Mouse (Mus musculus) CH12F3 (cell line): ENCODE results near the gene Unc45a.

Source experiments
- in situ Hi-C: fragments of 300-500 bp; cut with MboI; formaldehyde crosslinking; loops from 2 replicates; pipeline ENCODE4 v1.14.3; 2020; ENCODE audit warnings: low sequenced_read_pairs

The Unc45a gene

DNA sequence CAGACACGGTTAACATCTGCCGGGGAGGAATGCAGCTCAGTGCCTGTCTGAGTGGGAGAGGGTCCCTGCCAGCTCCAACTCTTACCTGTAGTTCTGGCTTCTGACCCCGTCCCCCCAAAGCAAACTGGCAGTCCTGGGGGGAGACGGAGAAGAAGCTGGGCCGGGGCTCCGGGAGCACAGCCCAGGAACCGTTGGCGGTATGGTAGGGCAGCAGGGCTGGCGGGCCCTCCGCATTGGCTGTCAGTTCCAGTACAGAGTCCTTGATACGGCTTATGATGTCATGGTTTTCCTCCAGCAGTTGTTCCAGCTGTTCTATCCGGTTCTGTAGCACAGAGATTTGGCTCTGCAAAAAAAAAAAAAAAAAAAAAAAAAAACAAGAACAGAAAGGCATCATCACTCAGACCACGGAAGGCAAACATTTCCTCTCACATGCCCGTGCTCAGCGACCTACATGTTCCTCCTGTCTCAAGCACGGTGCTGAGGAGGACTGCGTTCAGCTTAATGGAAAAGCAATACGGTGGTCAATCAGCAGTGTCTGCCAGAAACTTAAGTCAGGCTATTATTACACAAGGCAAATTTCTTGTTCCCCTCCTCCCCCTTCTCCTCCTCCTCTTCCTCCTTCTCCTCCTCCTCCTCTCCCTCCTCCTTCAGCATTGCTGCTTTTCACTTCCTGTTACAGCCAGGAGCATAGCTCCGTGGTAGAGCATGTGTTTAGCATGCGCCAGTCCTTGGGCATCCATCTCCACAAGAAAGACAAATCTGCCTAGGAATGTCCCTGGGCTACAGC lies 28.0 kb upstream of the Unc45a start:
- in situ Hi-C loops: no loop called here

DNA sequence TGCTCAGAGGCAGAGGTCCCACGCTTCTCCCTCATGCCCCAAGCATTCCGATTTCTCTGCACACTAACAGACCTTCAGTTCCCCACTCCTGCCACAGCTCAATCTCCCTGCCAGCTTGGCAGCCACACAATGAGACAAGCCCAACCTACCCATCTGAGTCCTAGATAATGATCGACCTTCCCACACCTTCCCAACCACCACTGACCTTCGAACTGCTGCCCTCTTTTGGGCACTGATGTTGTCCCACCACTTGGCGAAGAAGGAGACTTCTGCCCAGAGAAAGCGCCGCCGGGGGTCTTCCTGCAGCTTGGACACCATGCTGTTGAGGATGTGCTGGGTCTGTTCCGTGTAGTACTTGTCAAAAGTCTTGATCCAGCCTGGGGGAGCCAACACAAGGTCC lies 27.2 kb upstream of the Unc45a start:
- in situ Hi-C loops: no loop called here

DNA sequence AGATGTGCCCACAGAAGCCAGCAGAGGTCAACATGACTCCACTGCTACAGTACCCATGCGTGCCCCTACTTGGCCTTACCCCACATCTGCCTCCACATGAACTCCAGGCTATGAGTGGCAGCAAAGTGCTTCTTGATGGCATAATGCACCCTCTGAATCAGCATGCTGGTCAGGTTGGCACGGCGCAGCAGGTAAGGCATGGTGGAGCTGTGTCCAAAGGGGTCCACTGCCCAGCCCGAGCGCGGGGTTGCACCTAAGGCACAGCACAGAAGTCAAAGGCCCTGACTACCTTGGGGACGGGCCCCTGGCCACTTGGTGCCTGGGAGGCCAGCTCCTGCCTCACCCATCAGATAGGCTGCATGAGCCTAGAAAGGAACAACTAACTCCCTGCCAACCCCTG lies 26.4 kb upstream of the Unc45a start:
- in situ Hi-C loops: no loop called here

DNA sequence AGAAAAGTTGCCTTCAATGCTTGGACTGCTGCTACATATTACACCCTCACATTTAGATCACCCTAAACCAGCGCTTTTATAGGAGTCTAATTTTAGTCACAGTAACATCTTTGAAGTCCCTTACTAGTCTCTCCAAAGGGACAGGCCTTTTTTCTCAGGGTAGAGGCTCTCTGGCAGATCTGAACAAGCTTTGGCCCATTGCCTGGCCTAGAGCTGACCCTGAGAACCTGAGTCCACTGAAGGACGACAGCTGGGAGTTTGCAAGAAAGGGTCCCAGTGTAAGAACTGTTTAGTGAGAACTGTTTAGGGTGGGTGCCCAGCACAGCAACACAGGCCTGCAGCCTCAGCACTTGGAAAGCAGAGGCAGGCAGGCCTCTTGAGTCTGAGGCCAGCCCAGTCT lies 25.0 kb upstream of the Unc45a start:
- in situ Hi-C loops: no loop called here

DNA sequence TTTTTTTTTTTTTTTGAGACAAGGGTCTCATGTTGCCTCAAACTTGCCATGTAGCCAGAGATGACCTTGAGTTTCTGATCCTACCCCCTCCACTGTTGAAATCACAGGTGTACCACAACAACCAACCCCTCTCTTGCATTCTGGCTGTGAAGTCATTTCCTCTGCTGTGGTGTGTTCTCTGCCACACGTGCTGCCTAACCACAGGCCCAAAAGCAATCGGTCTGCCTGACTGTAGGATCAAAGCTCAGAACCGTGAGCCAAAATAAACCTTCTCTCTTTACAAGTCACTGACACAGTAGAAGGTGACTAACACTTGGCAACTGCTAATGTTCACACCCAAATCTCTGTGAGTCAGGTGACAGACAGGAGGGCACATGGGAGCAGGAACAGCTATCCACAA lies 19.6 kb upstream of the Unc45a start:
- in situ Hi-C loops: no loop called here

DNA sequence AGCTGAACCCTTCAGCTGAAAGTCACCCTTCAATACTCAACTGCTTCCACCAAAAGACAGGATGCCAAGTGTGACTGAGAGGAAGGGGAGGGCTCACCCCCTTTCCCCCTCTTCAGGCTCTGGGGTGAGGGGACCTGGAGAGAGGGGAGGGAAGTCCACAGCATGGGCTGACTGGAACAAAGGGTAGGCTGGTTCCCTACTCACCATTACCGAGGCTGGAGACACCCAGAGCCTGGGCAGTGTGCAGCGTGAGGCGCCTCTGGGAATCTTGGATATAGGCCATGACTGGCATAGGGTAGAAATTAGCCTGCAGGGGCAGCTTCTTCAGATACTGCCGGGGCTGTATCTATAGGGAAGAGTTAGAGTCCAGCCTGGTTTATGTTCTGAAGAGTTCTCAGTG lies 17.2 kb upstream of the Unc45a start:
- in situ Hi-C loops: no loop called here

DNA sequence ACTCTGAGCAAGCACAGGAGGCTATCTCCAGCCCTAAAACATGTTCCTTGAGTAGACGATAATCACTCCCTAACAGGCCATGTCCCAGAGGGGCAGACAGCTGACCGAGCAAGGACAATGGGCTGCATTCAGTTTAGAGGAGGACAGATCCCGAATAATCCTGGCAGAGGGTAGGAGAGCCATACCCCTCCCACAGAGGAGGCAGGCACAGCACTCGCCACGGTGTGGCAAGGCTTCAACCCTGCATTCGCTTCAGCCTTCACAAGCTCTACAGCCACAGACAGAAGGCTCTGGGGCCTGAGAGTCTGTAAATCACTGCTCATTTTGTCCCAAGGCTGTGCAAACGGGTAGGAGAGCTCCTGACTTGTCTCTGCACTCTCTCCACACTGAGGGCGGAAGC lies 16.4 kb upstream of the Unc45a start:
- in situ Hi-C loops: no loop called here

DNA sequence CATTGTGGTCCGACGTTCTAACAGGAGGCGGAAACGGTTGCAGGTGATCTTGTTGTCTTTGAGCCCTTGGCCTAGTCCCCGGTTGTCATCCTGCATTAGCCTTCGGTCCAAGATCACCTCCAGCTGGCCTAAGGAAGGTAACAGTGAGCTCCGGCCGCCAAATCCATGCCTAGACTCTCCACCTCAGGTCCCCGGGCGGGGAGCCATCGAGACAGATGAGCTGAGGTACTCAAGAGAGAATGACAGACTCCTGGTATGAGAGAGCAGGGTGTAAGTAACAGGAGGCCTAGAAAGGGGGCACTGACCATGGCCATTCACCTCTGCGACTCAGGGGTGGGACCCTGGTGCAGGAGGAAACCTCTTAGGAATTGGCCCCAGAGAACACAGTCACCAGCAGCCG lies 15.5 kb upstream of the Unc45a start:
- in situ Hi-C loops: no loop called here

DNA sequence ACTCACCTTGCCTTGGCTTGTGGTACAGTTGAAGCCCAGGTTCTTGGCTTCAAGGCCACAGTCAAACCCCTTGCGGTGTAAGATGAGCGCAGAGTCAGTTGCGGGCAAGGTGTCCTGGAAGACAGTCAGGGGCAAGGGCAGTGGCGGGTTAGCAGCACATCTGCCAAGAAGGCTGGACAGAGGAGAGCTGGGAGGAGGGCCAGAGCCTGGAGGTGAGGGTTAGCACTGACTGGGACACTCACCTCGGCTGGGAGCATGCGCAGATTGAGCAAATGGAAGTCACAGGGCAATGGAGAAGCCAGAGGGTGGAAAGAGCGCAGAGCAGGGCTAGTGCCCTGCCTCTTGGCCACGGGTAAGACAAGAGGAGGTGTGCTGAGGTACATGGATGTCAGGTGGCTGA lies 12.1 kb upstream of the Unc45a start:
- in situ Hi-C loops: no loop called here

DNA sequence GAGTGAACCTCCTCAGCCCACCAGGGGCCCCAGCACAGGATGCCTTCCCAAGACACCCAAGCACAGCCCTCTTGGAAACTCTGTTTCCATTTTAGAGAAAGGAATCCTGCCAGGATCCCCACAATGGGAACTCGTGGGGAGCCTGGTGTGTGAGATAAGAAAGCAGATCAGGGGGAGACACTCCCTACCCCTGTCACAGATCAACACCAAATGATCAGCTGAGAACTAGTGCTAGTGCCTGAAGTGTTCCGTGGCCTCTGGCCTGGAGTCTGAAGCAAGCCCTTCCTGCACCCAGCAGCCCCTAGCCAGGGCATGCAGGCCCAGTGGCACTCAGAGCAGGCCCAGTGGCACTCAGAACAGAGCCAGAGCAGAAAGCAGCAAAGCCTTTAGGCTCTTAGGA lies 10.0 kb upstream of the Unc45a start:
- in situ Hi-C loops: no loop called here

DNA sequence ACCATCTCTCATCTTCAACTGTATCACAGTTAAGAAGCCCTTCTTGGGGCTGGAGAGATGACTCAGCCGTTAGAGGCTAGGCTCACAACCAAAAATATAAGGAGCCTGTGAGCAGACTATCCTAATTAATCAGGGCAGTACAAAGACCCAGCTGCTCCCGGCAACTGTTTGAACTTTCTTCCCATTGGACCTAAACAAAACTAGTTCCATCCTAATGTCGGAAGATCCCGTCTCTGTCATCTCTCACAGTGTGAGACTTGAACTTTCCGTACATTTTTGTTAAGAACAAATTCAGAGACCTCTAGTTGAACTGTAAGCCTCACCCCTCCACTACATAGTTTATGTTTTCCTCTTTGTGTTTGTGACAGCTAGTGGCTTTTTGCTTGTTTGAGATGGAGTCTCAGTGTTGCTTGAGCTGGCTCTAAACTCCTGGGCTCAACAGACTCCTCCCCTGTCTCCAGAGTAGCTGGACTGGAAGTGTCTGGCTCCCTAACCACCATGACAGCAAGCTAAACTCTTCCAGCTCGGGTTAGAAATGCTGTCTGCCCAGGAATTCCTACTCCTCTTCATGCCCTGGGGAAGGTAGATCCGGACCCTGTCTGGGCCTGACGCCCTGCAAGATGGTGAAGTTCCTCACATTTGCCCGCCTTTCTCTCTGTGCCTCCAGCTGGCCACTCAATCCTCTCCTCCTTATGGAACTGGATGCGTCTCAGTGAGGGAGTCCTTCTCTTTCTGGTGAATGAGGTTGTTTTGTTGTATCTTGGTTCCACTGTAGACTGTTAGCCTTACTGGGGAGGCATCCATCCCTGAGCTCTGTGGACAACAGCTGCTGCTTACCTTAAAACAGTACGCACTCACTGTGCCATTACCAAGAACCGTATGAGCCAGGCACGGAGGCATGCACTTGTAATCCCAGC lies 7.1 kb upstream of the Unc45a start:
- in situ Hi-C loops: no loop called here

DNA sequence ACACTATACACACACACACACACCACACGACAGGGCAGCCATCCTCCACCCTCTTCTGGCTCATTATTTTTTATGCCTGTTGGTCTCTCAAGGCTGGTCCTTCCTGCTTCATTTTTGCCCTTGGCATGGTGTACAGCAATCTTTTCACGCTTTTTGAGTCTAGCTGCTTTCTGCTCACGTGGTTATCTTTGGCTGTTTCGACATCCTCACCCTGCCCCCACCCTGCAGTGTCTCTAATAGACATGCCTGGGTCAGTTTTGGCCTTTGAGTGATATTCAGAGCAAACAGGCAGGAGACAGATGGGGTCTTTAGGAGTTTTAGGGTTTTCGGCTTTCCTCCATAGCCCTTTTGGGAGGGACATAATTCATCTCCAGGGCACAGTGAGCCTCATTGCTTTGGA lies 6.0 kb upstream of the Unc45a start:
- in situ Hi-C loops: no loop called here

DNA sequence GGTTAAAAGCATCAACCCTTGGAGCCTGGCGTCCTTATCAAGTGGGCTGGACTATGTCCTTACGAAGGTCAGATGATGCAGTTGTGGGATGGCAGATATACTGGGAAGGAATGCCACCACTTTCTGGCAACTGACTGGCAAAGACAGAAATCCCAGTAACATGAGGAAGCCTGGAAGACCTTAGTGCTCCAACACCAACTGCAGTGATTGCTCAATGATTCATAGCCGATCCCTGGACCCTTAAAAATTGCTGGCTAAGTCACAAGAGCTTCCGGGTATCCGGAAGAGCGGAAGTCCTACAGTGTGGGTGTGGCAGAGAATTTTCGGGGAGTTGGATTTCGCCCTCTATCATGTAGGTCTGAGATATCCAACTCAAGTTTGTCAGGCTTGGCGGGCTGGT lies 5.4 kb upstream of the Unc45a start:
- in situ Hi-C loops: no loop called here

DNA sequence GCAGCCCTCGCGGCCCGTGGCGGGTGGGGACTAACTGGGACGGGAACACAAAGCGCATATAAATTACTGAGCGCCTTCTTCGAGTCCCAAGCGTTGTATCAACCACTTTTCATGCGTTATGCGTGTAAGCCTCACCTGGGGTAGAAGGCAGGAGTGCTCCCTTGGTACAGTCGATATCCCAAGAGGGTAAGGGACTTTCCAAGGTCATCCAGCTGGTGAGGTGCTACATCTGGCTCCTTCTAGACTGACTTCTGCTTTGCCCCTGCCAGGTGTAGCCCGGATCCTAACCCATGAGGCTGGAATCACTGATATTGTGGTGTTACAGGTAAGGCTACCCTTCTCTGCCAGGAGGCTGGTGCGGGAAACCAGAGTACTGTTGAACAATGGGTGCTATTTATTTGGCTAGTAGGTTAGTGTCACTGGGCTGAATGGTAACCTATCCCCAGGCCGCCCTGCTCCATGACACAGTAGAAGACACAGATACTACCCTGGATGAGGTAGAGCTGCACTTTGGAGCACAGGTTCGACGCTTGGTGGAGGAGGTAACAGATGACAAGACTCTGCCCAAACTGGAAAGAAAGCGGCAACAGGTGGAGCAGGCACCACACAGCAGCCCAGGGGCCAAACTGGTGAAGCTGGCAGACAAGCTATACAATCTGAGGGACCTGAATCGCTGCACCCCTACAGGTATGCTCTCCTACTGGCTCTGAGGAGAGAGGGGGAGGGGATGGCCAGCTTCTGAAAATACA lies 2.6 kb upstream of the Unc45a start:
- in situ Hi-C loops: no loop called here

DNA sequence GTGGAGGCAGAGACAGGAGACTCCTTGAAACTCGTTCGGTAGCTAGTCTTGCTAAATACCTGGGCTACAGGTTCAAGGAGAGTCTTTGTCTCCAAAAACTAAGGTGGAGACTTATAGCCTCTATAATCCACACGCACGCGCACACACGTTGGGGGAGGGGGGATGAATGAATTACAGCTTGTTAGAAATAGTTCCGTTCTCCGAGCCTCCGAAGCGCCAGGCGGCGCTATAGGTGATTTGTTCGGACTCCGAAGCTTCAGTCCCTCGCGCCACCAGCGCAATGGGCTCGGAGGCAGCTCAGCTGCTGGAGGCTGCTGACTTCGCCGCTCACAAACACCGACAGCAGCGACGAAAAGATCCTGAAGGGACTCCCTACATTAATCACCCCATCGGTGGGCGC lies 2.1 kb upstream of the Unc45a start, which contains the start of gene Hddc3:
Gene Hddc3 (plus strand): TSS at position 247 of the 400 bp plus-strand sequence.
- in situ Hi-C loops: no loop called here

DNA sequence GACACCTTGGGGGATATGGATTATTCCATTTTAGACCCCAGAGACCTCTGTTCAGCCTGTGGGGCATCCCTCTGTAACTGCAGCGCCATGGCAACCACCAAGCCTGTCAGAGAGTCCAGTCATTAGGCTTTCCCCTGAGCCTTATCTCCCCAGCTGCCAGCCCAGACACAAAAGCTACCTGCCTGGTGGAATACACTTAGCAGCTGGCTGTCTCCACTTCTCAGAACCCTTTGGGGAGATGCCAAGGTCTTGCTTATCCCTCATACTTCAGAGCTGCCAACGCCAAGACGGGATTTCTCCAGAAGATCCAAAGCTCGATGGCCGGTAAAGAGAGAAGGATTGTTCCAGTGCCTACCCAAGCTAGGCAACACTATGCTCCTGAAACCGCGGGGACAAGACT lies 988 bp upstream of the Unc45a start:
- in situ Hi-C loops: no loop called here

DNA sequence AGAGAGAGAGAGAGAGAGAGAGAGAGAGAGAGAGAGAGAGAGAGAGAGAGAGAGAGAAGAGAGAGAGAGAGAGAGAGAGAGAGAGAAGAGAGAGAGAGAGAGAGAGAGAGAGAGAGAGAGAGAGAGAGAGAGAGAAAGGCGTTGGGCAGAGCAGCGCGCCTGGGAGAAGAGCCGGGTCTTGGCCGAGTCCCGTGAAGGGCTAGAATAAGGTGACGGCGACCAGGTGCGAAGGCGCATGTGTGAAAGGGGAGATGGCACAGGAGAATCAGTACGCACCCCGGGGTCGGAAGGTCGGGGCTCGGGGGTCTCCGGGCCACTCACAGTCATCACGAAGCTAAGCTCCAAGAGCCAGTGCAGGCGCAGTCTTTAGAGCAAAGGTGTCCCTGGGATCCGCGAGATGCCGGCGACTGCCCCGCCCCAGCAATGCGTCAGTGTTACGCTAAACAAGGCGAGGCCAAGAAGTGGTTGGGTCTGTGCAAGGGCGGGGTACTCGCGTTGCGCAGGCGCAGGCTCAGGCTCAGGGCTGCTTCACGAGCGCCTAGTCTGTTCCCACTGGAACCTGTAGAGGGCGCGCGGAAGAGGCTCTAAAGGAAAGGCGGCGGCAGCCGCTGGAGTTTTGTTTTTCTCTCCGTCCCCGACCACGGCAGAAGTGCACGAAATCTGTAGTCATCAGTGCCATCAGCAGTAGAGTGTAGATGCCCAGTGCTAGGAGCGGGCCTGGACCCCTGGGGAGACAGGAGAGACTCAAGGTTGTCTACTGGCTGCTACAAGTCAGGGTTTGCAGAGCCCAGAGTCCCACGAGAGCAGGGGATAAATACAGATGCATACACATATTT lies 794 bp downstream of the Unc45a start:
- in situ Hi-C loops: no loop called here

DNA sequence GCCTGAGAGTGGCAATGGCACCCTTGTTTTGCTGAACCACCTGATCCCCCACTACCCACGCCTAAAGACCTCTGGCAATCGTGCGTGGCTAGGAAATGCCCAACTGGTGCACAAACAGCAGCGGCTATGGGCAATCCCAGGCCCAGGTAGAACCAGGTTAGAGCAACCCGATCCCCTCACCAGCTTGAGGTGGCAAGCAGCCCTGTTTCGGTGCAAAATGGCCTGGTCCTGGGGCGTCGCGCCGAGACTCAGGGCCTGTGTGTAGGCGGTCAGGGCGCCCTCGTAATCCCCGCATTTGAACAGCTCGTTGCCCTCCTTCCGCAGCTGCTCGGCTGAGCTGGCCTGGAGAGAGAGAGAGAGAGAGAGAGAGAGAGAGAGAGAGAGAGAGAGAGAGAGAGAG lies 1.4 kb downstream of the Unc45a start:
- in situ Hi-C loops: no loop called here

DNA sequence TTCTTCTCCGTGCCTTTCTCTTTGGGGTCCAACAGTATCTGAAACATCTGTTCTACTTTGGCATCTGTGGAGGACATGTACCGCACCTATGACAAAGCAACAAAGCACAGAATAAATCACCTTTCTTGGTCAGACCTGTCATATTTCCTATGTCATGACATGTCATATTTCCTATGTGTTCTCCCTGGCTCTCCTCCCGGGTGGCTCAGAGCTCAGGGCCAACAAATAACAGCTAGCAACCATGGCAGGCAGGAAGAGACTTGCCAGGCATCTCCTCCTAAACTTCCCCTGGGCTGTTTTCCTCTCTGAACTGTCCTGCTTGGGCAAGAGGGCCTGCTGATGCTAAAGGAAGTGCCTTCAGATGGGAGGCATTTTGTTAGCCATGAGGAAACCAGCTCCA lies 3.9 kb downstream of the Unc45a start:
- in situ Hi-C loops: no loop called here

DNA sequence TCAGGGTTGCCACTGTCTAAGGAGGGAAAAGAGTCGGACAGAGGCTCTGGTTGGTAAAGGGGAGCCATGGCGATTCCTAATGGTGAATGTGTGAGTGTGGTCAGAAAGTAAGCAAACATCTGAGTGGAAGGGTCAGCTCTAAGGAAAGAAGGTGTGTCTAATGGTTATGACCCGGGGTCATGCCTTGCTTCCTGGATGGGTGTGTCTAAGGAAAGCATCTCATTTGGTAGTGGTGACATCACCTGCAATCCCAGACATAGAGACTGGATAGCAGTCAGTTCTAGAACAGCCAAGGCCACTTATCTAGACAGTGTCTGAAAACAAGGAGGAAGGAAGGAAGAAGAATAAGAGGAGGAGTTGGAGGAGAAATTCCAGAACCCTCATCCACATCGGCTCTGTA lies 6.0 kb downstream of the Unc45a start:
- in situ Hi-C loops: no loop called here

DNA sequence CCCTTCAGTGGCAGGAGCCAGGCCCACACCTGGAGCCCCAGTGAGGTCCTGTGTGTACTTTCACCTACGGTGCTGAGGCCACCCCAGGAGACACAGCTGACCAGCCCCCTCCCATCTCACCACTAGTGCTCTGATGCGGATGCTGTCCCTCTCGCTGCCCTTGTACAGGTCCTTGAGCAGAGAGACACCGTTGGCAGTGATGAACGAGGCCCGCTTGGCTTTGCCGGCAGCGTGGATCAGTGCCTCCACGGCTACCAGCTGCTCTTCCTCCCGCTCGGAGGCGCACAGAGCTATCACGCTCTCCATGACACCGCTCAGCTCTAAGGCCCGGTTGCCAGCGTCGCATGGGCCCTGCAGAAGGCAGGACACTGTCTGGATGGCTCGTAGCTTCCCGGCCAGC lies 9.4 kb downstream of the Unc45a start:
- in situ Hi-C loops: no loop called here
